Mouse (Mus musculus): ENCODE data around the gene Olfr554. TPM values are rescaled to one million over a fixed set of nuclear protein-coding genes. Genes with fewer than 3 reads are reported as not detected.
"Not testable (repeated sequence)": the region's sequence is repeated elsewhere in the genome, so short reads cannot be mapped to it uniquely, and the experiment has no call there.

The Olfr554 gene
- polyA plus RNA-seq (2012; fragmentation: generic; extraction: Trizol) = not detected
- long read RNA-seq, experiment 1 = 0 reads
- long read RNA-seq, experiment 2 = 0 reads

DNA sequence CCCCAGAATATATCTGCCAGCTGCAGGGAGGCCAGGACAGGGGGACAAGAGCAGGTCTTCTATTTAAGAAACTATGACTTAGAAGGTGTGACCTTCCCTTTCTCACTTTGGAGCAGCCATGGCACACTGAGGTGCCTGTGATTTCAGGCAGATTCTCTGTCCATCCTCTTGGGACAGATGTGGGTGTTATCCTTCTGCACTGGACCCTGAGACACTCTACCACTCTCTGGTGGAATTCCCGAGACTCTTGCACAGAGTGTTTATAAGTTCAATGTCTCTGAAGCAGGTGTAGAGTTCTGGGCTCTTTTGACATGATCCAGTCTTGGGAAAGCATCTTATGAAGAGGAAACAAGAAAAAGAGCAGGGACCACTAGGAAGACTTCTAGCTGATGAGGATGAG is at the start of gene Olfr554:
Olfr554 (plus strand) TSS at position 301 of the 400 bp plus-strand sequence.
- Histone ChIP-seq H3ac (ENCODE audit: control insufficient read depth, insufficient read length, low read depth) (no peak within 1 kb of the TSS), H3K79me2 (ENCODE audit: control insufficient read depth, insufficient read depth) (no peaks in the 10 kb centered on the region), H3K79me3 (ENCODE audit: low read depth) (no peaks in the 10 kb centered on the region), H3K36me3 (ENCODE audit: control insufficient read depth, insufficient read depth) (no peaks in the 10 kb centered on the region), H3K4me3 (ENCODE audit: insufficient read depth, poor library complexity, severe bottlenecking) (no peak within 1 kb of the TSS), H3K27me3 (ENCODE audit: control insufficient read depth, insufficient read depth, insufficient read length) (no peaks in the 10 kb centered on the region)
- TF ChIP-seq CTCF (IDR thresholded peaks at IDR 0.05; ENCODE audit: control insufficient read depth, insufficient read depth, insufficient read length) (no peak), MYOG (IDR thresholded peaks at IDR 0.05; ENCODE audit: control insufficient read depth, extremely low read depth, insufficient read length) (no peak), MAX (IDR thresholded peaks at IDR 0.05) (no peak), CEBPB (IDR thresholded peaks at IDR 0.05; ENCODE audit: low read depth) (no peak), USF1 (IDR thresholded peaks at IDR 0.05; ENCODE audit: low read depth) (no peak), MYOD1 (IDR thresholded peaks at IDR 0.05; ENCODE audit: control insufficient read depth, insufficient read length, low read depth) (no peak), FOSL1 (IDR thresholded peaks at IDR 0.05; ENCODE audit: insufficient read depth, low read length, poor library complexity, severe bottlenecking) (no peak)

DNA sequence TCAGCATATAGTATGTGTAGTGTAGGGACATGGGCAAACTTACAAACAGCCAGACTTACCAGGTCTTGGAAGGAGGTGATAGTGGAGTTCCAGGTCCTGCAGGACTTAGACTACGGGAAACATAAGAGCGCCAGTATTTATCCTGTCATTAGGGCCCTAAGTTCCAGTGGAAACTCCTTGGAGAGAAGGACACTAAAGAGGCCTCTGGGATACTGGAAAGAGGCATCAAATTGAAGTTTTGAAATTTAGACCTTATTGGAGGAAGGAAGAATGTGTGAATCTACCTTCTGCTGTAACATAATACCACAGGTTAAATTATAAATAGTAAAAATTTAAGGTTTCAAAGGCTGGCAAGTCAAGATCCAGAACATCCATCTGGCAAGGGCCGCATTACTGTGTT is 46.4 kb upstream of the Olfr554 start, which contains the start of gene Olfr551:
Olfr551 (minus strand) TSS at position 101 of the 400 bp plus-strand sequence.
- H3K27me3 ChIP-seq (ENCODE audit: control insufficient read depth, insufficient read depth, insufficient read length) = no peaks in the 10 kb centered on the region
- TF ChIP-seq FOSL1 (IDR thresholded peaks at IDR 0.05; ENCODE audit: insufficient read depth, low read length, poor library complexity, severe bottlenecking) = no peak
- TF ChIP-seq MAX (IDR thresholded peaks at IDR 0.05) = no peak
- TF ChIP-seq CEBPB (IDR thresholded peaks at IDR 0.05; ENCODE audit: low read depth) = no peak
- no peak for TF ChIP-seq USF1 (IDR thresholded peaks at IDR 0.05; ENCODE audit: low read depth)
- no peak for TF ChIP-seq MYOD1 (IDR thresholded peaks at IDR 0.05; ENCODE audit: control insufficient read depth, insufficient read length, low read depth)
- no peak for TF ChIP-seq CTCF (IDR thresholded peaks at IDR 0.05; ENCODE audit: control insufficient read depth, insufficient read depth, insufficient read length)
- no peak for TF ChIP-seq MYOG (IDR thresholded peaks at IDR 0.05; ENCODE audit: control insufficient read depth, extremely low read depth, insufficient read length)
- no peaks in the 10 kb centered on the region for H3K79me3 ChIP-seq (ENCODE audit: low read depth)
- H3K4me3 ChIP-seq (ENCODE audit: insufficient read depth, poor library complexity, severe bottlenecking) = no peak within 1 kb of the TSS
- H3K36me3 ChIP-seq (ENCODE audit: control insufficient read depth, insufficient read depth) = no peaks in the 10 kb centered on the region
- no peaks in the 10 kb centered on the region for H3K79me2 ChIP-seq (ENCODE audit: control insufficient read depth, insufficient read depth)
- no peak within 1 kb of the TSS for H3ac ChIP-seq (ENCODE audit: control insufficient read depth, insufficient read length, low read depth)

DNA sequence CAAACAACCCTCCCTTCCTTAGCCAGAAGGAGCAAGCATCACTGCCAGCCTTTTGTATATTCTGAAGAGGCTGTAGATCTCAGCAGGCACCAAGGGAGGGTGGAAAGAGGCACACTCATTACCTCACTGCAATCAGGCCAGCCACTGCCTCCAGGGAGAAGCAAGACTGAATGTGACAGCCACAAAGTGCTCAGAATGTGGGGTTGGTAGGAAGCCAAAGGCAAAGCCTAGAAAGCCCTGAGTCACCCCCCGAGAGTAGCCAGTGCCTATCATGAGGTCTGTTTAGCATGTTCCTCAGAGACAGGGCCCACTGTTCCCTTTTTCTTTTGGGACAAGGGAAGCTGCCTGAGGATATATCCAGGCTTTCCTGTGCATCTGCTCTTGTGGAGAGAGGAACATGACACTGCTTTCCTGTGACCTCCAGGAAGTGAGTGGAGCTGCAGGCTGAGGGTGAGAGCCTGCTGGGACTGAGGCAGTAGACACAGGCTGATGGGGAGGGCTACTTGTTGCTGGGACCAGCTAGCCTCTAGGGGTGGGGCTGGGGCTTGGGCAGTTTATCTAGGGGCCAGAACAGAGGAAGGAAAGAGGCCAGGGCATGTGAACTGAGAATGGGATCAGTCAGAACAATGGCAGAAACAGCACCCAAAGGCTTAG is 40.7 kb upstream of the Olfr554 start, which contains the start of gene Olfr552:
Olfr552 (plus strand) TSS at position 393 of the 654 bp plus-strand sequence.
- no peaks in the 10 kb centered on the region for H3K79me2 ChIP-seq (ENCODE audit: control insufficient read depth, insufficient read depth)
- TF ChIP-seq MYOD1 (IDR thresholded peaks at IDR 0.05; ENCODE audit: control insufficient read depth, insufficient read length, low read depth) (no peak), CTCF (IDR thresholded peaks at IDR 0.05; ENCODE audit: control insufficient read depth, insufficient read depth, insufficient read length) (no peak), FOSL1 (IDR thresholded peaks at IDR 0.05; ENCODE audit: insufficient read depth, low read length, poor library complexity, severe bottlenecking) (no peak), CEBPB (IDR thresholded peaks at IDR 0.05; ENCODE audit: low read depth) (no peak), MAX (IDR thresholded peaks at IDR 0.05) (no peak), MYOG (IDR thresholded peaks at IDR 0.05; ENCODE audit: control insufficient read depth, extremely low read depth, insufficient read length) (no peak), USF1 (IDR thresholded peaks at IDR 0.05; ENCODE audit: low read depth) (no peak)

DNA sequence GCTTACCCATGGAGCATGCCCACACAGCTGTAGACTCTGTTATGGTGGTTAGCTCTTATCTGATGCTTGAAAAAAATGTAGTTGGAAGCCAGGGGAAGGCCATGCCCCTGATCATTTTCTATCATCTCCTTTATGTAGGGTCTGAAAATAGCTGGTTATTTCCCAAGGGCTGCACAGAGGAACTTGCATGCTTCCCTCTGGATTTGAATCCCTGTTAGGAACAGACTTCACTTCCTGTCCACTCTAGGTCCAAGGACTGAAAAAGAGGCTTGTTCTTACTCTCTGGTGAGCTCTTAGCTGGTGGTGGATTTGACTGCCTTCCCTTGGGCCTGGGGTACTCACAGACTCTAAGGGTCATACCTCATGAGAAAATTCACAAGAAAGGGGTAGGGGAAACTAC is 20.1 kb upstream of the Olfr554 start, which contains the start of gene Olfr553:
Olfr553 (minus strand) TSS at position 101 of the 400 bp plus-strand sequence.
- H3K79me2 ChIP-seq (ENCODE audit: control insufficient read depth, insufficient read depth) = no peaks in the 10 kb centered on the region
- no peak for TF ChIP-seq FOSL1 (IDR thresholded peaks at IDR 0.05; ENCODE audit: insufficient read depth, low read length, poor library complexity, severe bottlenecking)
- TF ChIP-seq CTCF (IDR thresholded peaks at IDR 0.05; ENCODE audit: control insufficient read depth, insufficient read depth, insufficient read length) = no peak
- no peak for TF ChIP-seq MAX (IDR thresholded peaks at IDR 0.05)
- no peak for TF ChIP-seq USF1 (IDR thresholded peaks at IDR 0.05; ENCODE audit: low read depth)
- TF ChIP-seq CEBPB (IDR thresholded peaks at IDR 0.05; ENCODE audit: low read depth) = no peak
- no peak for TF ChIP-seq MYOD1 (IDR thresholded peaks at IDR 0.05; ENCODE audit: control insufficient read depth, insufficient read length, low read depth)
- no peak for TF ChIP-seq MYOG (IDR thresholded peaks at IDR 0.05; ENCODE audit: control insufficient read depth, extremely low read depth, insufficient read length)
- no peaks in the 10 kb centered on the region for H3K27me3 ChIP-seq (ENCODE audit: control insufficient read depth, insufficient read depth, insufficient read length)
- no peaks in the 10 kb centered on the region for H3K36me3 ChIP-seq (ENCODE audit: control insufficient read depth, insufficient read depth)
- no peaks in the 10 kb centered on the region for H3K79me3 ChIP-seq (ENCODE audit: low read depth)
- no peak within 1 kb of the TSS for H3ac ChIP-seq (ENCODE audit: control insufficient read depth, insufficient read length, low read depth)
- no peak within 1 kb of the TSS for H3K4me3 ChIP-seq (ENCODE audit: insufficient read depth, poor library complexity, severe bottlenecking)

More for the DNA sequence above, 40.7 kb upstream of the Olfr554 start, which contains the start of gene Olfr552:
- H3K79me3 ChIP-seq (ENCODE audit: low read depth) = no peaks in the 10 kb centered on the region
- no peak within 1 kb of the TSS for H3ac ChIP-seq (ENCODE audit: control insufficient read depth, insufficient read length, low read depth)
- H3K27me3 ChIP-seq (ENCODE audit: control insufficient read depth, insufficient read depth, insufficient read length) = no peaks in the 10 kb centered on the region
- H3K4me3 ChIP-seq (ENCODE audit: insufficient read depth, poor library complexity, severe bottlenecking) = no peak within 1 kb of the TSS
- H3K36me3 ChIP-seq (ENCODE audit: control insufficient read depth, insufficient read depth) = no peaks in the 10 kb centered on the region

DNA sequence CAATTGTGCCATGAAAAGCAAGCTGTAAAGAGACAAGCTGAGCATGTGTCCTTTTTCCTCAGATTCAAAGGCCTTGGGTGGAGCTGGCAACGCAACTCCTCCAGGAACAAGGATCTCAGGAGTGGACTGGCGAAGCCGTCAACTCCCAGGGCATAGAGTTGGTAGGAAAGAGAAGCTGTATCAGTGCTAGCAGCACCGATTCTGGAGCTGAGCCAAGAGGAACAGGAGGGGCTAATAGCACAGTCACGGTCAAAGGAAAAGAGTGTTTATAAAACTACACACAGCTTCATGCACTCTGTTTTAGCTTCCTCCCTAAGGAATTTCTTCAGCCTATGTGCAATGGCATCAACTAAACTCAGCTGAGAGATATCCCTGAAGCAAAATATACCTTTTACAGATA is 18.6 kb upstream of the Olfr554 start:
- H3K4me3 ChIP-seq (ENCODE audit: insufficient read depth, poor library complexity, severe bottlenecking) = no peak overlapping the region
- H3K79me3 ChIP-seq (ENCODE audit: low read depth) = no peaks in the 10 kb centered on the region
- H3K79me2 ChIP-seq (ENCODE audit: control insufficient read depth, insufficient read depth) = no peaks in the 10 kb centered on the region
- H3K27me3 ChIP-seq (ENCODE audit: control insufficient read depth, insufficient read depth, insufficient read length) = no peaks in the 10 kb centered on the region
- no peaks in the 10 kb centered on the region for H3K36me3 ChIP-seq (ENCODE audit: control insufficient read depth, insufficient read depth)
- no peak overlapping the region for H3ac ChIP-seq (ENCODE audit: control insufficient read depth, insufficient read length, low read depth)
- TF ChIP-seq MAX (IDR thresholded peaks at IDR 0.05) (no peak), MYOG (IDR thresholded peaks at IDR 0.05; ENCODE audit: control insufficient read depth, extremely low read depth, insufficient read length) (no peak), CEBPB (IDR thresholded peaks at IDR 0.05; ENCODE audit: low read depth) (no peak), USF1 (IDR thresholded peaks at IDR 0.05; ENCODE audit: low read depth) (no peak), CTCF (IDR thresholded peaks at IDR 0.05; ENCODE audit: control insufficient read depth, insufficient read depth, insufficient read length) (no peak), FOSL1 (IDR thresholded peaks at IDR 0.05; ENCODE audit: insufficient read depth, low read length, poor library complexity, severe bottlenecking) (no peak), MYOD1 (IDR thresholded peaks at IDR 0.05; ENCODE audit: control insufficient read depth, insufficient read length, low read depth) (no peak)

DNA sequence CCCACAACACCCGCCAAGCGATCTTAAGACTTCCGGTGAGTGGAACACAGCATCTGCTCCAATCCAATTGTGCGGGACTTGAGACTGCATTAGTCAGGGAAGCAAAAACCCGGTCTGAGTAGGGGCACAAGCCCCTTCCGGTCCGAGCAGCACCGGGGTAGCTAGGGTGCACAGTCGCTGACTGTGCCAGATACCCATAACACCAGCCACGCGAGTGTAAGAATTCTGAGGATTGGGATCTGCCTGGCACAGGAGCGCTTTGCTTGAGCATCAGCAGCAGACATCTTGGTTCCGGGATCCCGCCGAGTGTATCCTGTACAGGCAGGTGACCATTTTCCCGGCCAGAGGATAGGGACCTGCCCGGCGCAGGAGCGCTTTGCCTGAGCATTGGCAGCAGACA is 17.9 kb upstream of the Olfr554 start:
- H3ac ChIP-seq (ENCODE audit: control insufficient read depth, insufficient read length, low read depth); H3K4me3 ChIP-seq (ENCODE audit: insufficient read depth, poor library complexity, severe bottlenecking); H3K79me2 ChIP-seq (ENCODE audit: control insufficient read depth, insufficient read depth); H3K79me3 ChIP-seq (ENCODE audit: low read depth); H3K36me3 ChIP-seq (ENCODE audit: control insufficient read depth, insufficient read depth); H3K27me3 ChIP-seq (ENCODE audit: control insufficient read depth, insufficient read depth, insufficient read length): not testable (repeated sequence)
